Mouse (Mus musculus): ENCODE results near the gene Tgfb1i1. TPM values are rescaled to one million over a fixed set of nuclear protein-coding genes. Genes with fewer than 3 reads are reported as not detected.

The Tgfb1i1 gene
- polyA plus RNA-seq (2012; rRNA removed), result 16.4 and 17.6 TPM in 2 replicates

- H3K27ac ChIP-seq (ENCODE audit: insufficient read depth, low read length), result peak within 1 kb of the TSS; percentile 82
- peak; percentile 68; the same call in 1 of the 2 replicates for TF ChIP-seq POLR2A (IDR thresholded peaks at IDR 0.05; ENCODE audit: extremely low read depth, insufficient read depth, low read length)
- TF ChIP-seq CTCF (IDR thresholded peaks at IDR 0.05; ENCODE audit: extremely low read depth, insufficient read depth, low read length), result no peak
- H3K4me3 ChIP-seq (ENCODE audit: insufficient read depth, low read length), result peak within 1 kb of the TSS; percentile 62
- H3K4me1 ChIP-seq (ENCODE audit: control insufficient read depth, insufficient read depth, low read length), result no peaks in the 10 kb centered on the region
Measured at GRCm38 (mm10) chr7:128246496-128247391, at the start of gene Tgfb1i1. TSS of gene Tgfb1i1 (plus strand) at chr7:128246812.

- Histone ChIP-seq H3K4me3 (ENCODE audit: insufficient read depth, low read length) (no peak overlapping the region), H3K27ac (ENCODE audit: insufficient read depth, low read length) (no peak overlapping the region), H3K4me1 (ENCODE audit: control insufficient read depth, insufficient read depth, low read length) (no peaks in the 10 kb centered on the region)
- TF ChIP-seq POLR2A (IDR thresholded peaks at IDR 0.05; ENCODE audit: extremely low read depth, insufficient read depth, low read length), result no peak
- no peak for TF ChIP-seq CTCF (IDR thresholded peaks at IDR 0.05; ENCODE audit: extremely low read depth, insufficient read depth, low read length)
Measured at GRCm38 (mm10) chr7:128201607-128202006, 45.0 kb upstream of the Tgfb1i1 start.

- Histone ChIP-seq H3K4me1 (ENCODE audit: control insufficient read depth, insufficient read depth, low read length) (no peaks in the 10 kb centered on the region), H3K4me3 (ENCODE audit: insufficient read depth, low read length) (no peak overlapping the region), H3K27ac (ENCODE audit: insufficient read depth, low read length) (no peak overlapping the region)
- TF ChIP-seq POLR2A (IDR thresholded peaks at IDR 0.05; ENCODE audit: extremely low read depth, insufficient read depth, low read length), result no peak
- TF ChIP-seq CTCF (IDR thresholded peaks at IDR 0.05; ENCODE audit: extremely low read depth, insufficient read depth, low read length), result no peak
Measured at GRCm38 (mm10) chr7:128203071-128203470, 43.5 kb upstream of the Tgfb1i1 start.

- TF ChIP-seq CTCF (IDR thresholded peaks at IDR 0.05; ENCODE audit: extremely low read depth, insufficient read depth, low read length), result no peak
- no peak for TF ChIP-seq POLR2A (IDR thresholded peaks at IDR 0.05; ENCODE audit: extremely low read depth, insufficient read depth, low read length)
- Histone ChIP-seq H3K4me3 (ENCODE audit: insufficient read depth, low read length) (no peak overlapping the region), H3K27ac (ENCODE audit: insufficient read depth, low read length) (no peak overlapping the region), H3K4me1 (ENCODE audit: control insufficient read depth, insufficient read depth, low read length) (no peaks in the 10 kb centered on the region)
Measured at GRCm38 (mm10) chr7:128204179-128204578, 42.4 kb upstream of the Tgfb1i1 start.

GRCm38 (mm10) chr7:128205695-128206094, 40.9 kb upstream of the Tgfb1i1 start:
- H3K4me1 ChIP-seq (ENCODE audit: control insufficient read depth, insufficient read depth, low read length), result no peaks in the 10 kb centered on the region
- H3K27ac ChIP-seq (ENCODE audit: insufficient read depth, low read length), result no peak overlapping the region
- H3K4me3 ChIP-seq (ENCODE audit: insufficient read depth, low read length), result no peak overlapping the region
- no peak for TF ChIP-seq POLR2A (IDR thresholded peaks at IDR 0.05; ENCODE audit: extremely low read depth, insufficient read depth, low read length)
- TF ChIP-seq CTCF (IDR thresholded peaks at IDR 0.05; ENCODE audit: extremely low read depth, insufficient read depth, low read length), result no peak

GRCm38 (mm10) chr7:128206152-128206551, 40.5 kb upstream of the Tgfb1i1 start, which contains the start of gene Cox6a2:
TSS of gene Cox6a2 (minus strand) at chr7:128206387.
- Histone ChIP-seq H3K4me1 (ENCODE audit: control insufficient read depth, insufficient read depth, low read length) (no peaks in the 10 kb centered on the region), H3K4me3 (ENCODE audit: insufficient read depth, low read length) (no peak within 1 kb of the TSS), H3K27ac (ENCODE audit: insufficient read depth, low read length) (no peak within 1 kb of the TSS)
- no peak for TF ChIP-seq POLR2A (IDR thresholded peaks at IDR 0.05; ENCODE audit: extremely low read depth, insufficient read depth, low read length)
- TF ChIP-seq CTCF (IDR thresholded peaks at IDR 0.05; ENCODE audit: extremely low read depth, insufficient read depth, low read length), result no peak

- Histone ChIP-seq H3K4me1 (ENCODE audit: control insufficient read depth, insufficient read depth, low read length) (no peaks in the 10 kb centered on the region), H3K4me3 (ENCODE audit: insufficient read depth, low read length) (no peak overlapping the region), H3K27ac (ENCODE audit: insufficient read depth, low read length) (no peak overlapping the region)
- TF ChIP-seq CTCF (IDR thresholded peaks at IDR 0.05; ENCODE audit: extremely low read depth, insufficient read depth, low read length) (peak; percentile 93), POLR2A (IDR thresholded peaks at IDR 0.05; ENCODE audit: extremely low read depth, insufficient read depth, low read length) (no peak)
Measured at GRCm38 (mm10) chr7:128208187-128208586, 38.4 kb upstream of the Tgfb1i1 start.

GRCm38 (mm10) chr7:128209826-128210225, 36.8 kb upstream of the Tgfb1i1 start:
- H3K27ac ChIP-seq (ENCODE audit: insufficient read depth, low read length), result no peak overlapping the region
- TF ChIP-seq POLR2A (IDR thresholded peaks at IDR 0.05; ENCODE audit: extremely low read depth, insufficient read depth, low read length) (no peak), CTCF (IDR thresholded peaks at IDR 0.05; ENCODE audit: extremely low read depth, insufficient read depth, low read length) (no peak)
- H3K4me1 ChIP-seq (ENCODE audit: control insufficient read depth, insufficient read depth, low read length), result no peaks in the 10 kb centered on the region
- H3K4me3 ChIP-seq (ENCODE audit: insufficient read depth, low read length), result no peak overlapping the region

GRCm38 (mm10) chr7:128219952-128220351, 26.7 kb upstream of the Tgfb1i1 start:
- TF ChIP-seq CTCF (IDR thresholded peaks at IDR 0.05; ENCODE audit: extremely low read depth, insufficient read depth, low read length) (no peak), POLR2A (IDR thresholded peaks at IDR 0.05; ENCODE audit: extremely low read depth, insufficient read depth, low read length) (no peak)
- Histone ChIP-seq H3K27ac (ENCODE audit: insufficient read depth, low read length) (no peak overlapping the region), H3K4me3 (ENCODE audit: insufficient read depth, low read length) (no peak overlapping the region), H3K4me1 (ENCODE audit: control insufficient read depth, insufficient read depth, low read length) (no peaks in the 10 kb centered on the region; the same call in 1 of the 2 replicates)

GRCm38 (mm10) chr7:128220936-128221335, 25.7 kb upstream of the Tgfb1i1 start:
- TF ChIP-seq CTCF (IDR thresholded peaks at IDR 0.05; ENCODE audit: extremely low read depth, insufficient read depth, low read length) (no peak), POLR2A (IDR thresholded peaks at IDR 0.05; ENCODE audit: extremely low read depth, insufficient read depth, low read length) (no peak)
- H3K4me3 ChIP-seq (ENCODE audit: insufficient read depth, low read length), result no peak overlapping the region
- no peaks in the 10 kb centered on the region; the same call in 1 of the 2 replicates for H3K4me1 ChIP-seq (ENCODE audit: control insufficient read depth, insufficient read depth, low read length)
- H3K27ac ChIP-seq (ENCODE audit: insufficient read depth, low read length), result no peak overlapping the region

All from cortical plate, adult 2 months (tissue).